Mouse (Mus musculus) hindbrain, postnatal 0 days (tissue): ENCODE results near the gene Arhgap15. TPM values are rescaled to one million over a fixed set of nuclear protein-coding genes. Genes with fewer than 3 reads are reported as not detected.
A peak's percentile ranks its signal among the peaks of the same experiment; 100 is the strongest.

Experiments
- ATAC-seq: fragments of 200-750 bp; cut with Nextera tagmentation; 2 replicates; pipeline ENCODE4 v1.8.0; 2017; ENCODE audit warnings: mild to moderate bottlenecking, moderate TSS enrichment, moderate library complexity
- DNase-seq: peaks from one replicate; pipeline ENCODE4 v3.0.0-alpha.2; 2015; ENCODE audit warnings: low spot score
- H3K27ac ChIP-seq: fragments of 300-500 bp; sonication (generic); 2 replicates; pipeline ENCODE4 v1.5.1; 2014; ENCODE audit warnings: mild to moderate bottlenecking
- H3K27me3 ChIP-seq: fragments of 300-500 bp; sonication (generic); 2 replicates; pipeline ENCODE4 v1.6.1; 2014; ENCODE audit warnings: low read length, mixed read lengths; ENCODE audit not compliant: insufficient read depth
- H3K36me3 ChIP-seq: fragments of 300-500 bp; sonication (generic); 2 replicates; pipeline ENCODE4 v1.6.1; 2014; ENCODE audit warnings: low read length, mixed read lengths; ENCODE audit not compliant: insufficient read depth
- H3K4me1 ChIP-seq: fragments of 300-500 bp; sonication (generic); 2 replicates; pipeline ENCODE4 v1.6.1; 2014; ENCODE audit warnings: antibody characterized with exemption, low read length, mixed read lengths; ENCODE audit not compliant: insufficient read depth
- H3K4me2 ChIP-seq: fragments of 300-500 bp; sonication (generic); 2 replicates; pipeline ENCODE4 v1.6.1; 2014; ENCODE audit warnings: low read depth, mild to moderate bottlenecking, low read length, moderate library complexity, mixed read lengths
- H3K4me3 ChIP-seq: fragments of 300-500 bp; sonication (generic); 2 replicates; pipeline ENCODE4 v1.5.1; 2014; ENCODE audit warnings: low read length
- H3K9ac ChIP-seq: fragments of 300-500 bp; sonication (generic); replicated peaks from 2 replicates; pipeline ENCODE4 v1.6.1; 2014; ENCODE audit warnings: mild to moderate bottlenecking, low read length, moderate library complexity, mixed read lengths
- H3K9me3 ChIP-seq: fragments of 300-500 bp; sonication (generic); 2 replicates; pipeline ENCODE4 v1.6.1; 2016; ENCODE audit warnings: low read length, mixed read lengths
- CTCF ChIP-seq: IDR thresholded peaks from 2 replicates; pipeline ENCODE4 v1.5.1; 2016; ENCODE audit warnings: antibody characterized with exemption, control low read depth, low read depth
- WGBS: fragments of 180-500 bp; shearing (Covaris S2); extraction: QIAGEN DNeasy Blood & Tissue Kit; methylation state at CpG from one replicate; pipeline ENCODE4 v1.1.7; 2014; 5-methylcytosine and 5-hydroxymethylcytosine counted together
- polyA plus RNA-seq: library from polyadenylated mRNA; unstranded; fragments of >200 nt; fragmentation: Nextera tagmentation; extraction: Ambion mirVana; gene quantifications from 2 replicates; pipeline ENCODE4 v1.2.1, GENCODE M21; 2015
- total RNA-seq: library from RNA; depleted of rRNA; stranded (reverse); fragments of >200 nt; gene quantifications from 2 replicates; pipeline ENCODE4 v1.2.3, GENCODE M21; 2014

Gene Arhgap15
- total and polyA plus RNA-seq, 2 experiments from 2014 or later, result 2.0 to 4.0 TPM

GRCm38 (mm10) chr2:44299909-44300308 lies 551.3 kb downstream of the Arhgap15 start:
- no peak for ATAC-seq
- TF ChIP-seq CTCF, result no peak
- H3K4me2 ChIP-seq, result no peak overlapping the region; the same call in 1 of the 2 replicates
- 27% methylated on average over 5 of the region's 5 CpGs for WGBS
- no peaks in the 10 kb centered on the region for H3K4me1 ChIP-seq
- DNase-seq, result peak; percentile 23
- H3K27me3 ChIP-seq, result no peaks in the 10 kb centered on the region
- H3K4me3 ChIP-seq, result no peak overlapping the region
- no peaks in the 10 kb centered on the region for H3K9me3 ChIP-seq
- no peak overlapping the region for H3K9ac ChIP-seq
- H3K27ac ChIP-seq, result no peak overlapping the region
- H3K36me3 ChIP-seq, result no peaks in the 10 kb centered on the region

- no peak for DNase-seq
- TF ChIP-seq CTCF, result no peak
- Histone ChIP-seq H3K36me3 (no peaks in the 10 kb centered on the region), H3K4me2 (no peak overlapping the region), H3K27me3 (no peaks in the 10 kb centered on the region), H3K9me3 (no peaks in the 10 kb centered on the region), H3K4me1 (no peaks in the 10 kb centered on the region), H3K9ac (no peak overlapping the region), H3K4me3 (no peak overlapping the region), H3K27ac (no peak overlapping the region)
- no peak for ATAC-seq
- WGBS, result 64% methylated on average over 6 of the region's 6 CpGs
Measured at GRCm38 (mm10) chr2:44300466-44300865, 551.8 kb downstream of the Arhgap15 start.

- WGBS, result 18% methylated on average over 9 of the region's 9 CpGs
- no peak for TF ChIP-seq CTCF
- Histone ChIP-seq H3K4me2 (peak overlapping the region; percentile 40), H3K27me3 (no peaks in the 10 kb centered on the region), H3K27ac (no peak overlapping the region), H3K4me1 (no peaks in the 10 kb centered on the region), H3K4me3 (no peak overlapping the region), H3K36me3 (no peaks in the 10 kb centered on the region), H3K9ac (no peak overlapping the region), H3K9me3 (no peaks in the 10 kb centered on the region)
- peak; percentile 53; the same call in 1 of the 2 replicates for ATAC-seq
- DNase-seq, result peak; percentile 44
Measured at GRCm38 (mm10) chr2:44304261-44304970, 555.8 kb downstream of the Arhgap15 start.

- H3K9me3 ChIP-seq, result no peaks in the 10 kb centered on the region
- H3K27me3 ChIP-seq, result no peaks in the 10 kb centered on the region
- H3K27ac ChIP-seq, result no peak overlapping the region
- H3K36me3 ChIP-seq, result no peaks in the 10 kb centered on the region
- H3K4me2 ChIP-seq, result peak overlapping the region; percentile 40
- ATAC-seq, result peak; percentile 68
- no peak for TF ChIP-seq CTCF
- H3K4me1 ChIP-seq, result no peaks in the 10 kb centered on the region
- no peak overlapping the region for H3K4me3 ChIP-seq
- H3K9ac ChIP-seq, result no peak overlapping the region
- 27% methylated on average over 17 of the region's 17 CpGs for WGBS
- peak; percentile 55 for DNase-seq
Measured at GRCm38 (mm10) chr2:44304971-44305808, 556.6 kb downstream of the Arhgap15 start.

- Histone ChIP-seq H3K9me3 (no peaks in the 10 kb centered on the region), H3K4me3 (no peak overlapping the region), H3K9ac (no peak overlapping the region), H3K27ac (no peak overlapping the region), H3K4me1 (no peaks in the 10 kb centered on the region), H3K27me3 (no peaks in the 10 kb centered on the region), H3K36me3 (no peaks in the 10 kb centered on the region), H3K4me2 (no peak overlapping the region)
- ATAC-seq, result no peak
- WGBS, result 45% methylated on average over 2 of the region's 2 CpGs
- TF ChIP-seq CTCF, result peak; percentile 16; the same call in 1 of the 2 replicates
- peak; percentile 8 for DNase-seq
Measured at GRCm38 (mm10) chr2:44306137-44306536, 557.5 kb downstream of the Arhgap15 start.

- DNase-seq (no peak), ATAC-seq (no peak)
- TF ChIP-seq CTCF, result no peak
- no peak overlapping the region for H3K9ac ChIP-seq
- no peak overlapping the region for H3K27ac ChIP-seq
- no peaks in the 10 kb centered on the region for H3K36me3 ChIP-seq
- H3K4me2 ChIP-seq, result no peak overlapping the region
- no peaks in the 10 kb centered on the region for H3K4me1 ChIP-seq
- H3K4me3 ChIP-seq, result no peak overlapping the region
- H3K9me3 ChIP-seq, result no peaks in the 10 kb centered on the region
- WGBS, result 94% methylated on average over 3 of the region's 3 CpGs
- no peaks in the 10 kb centered on the region for H3K27me3 ChIP-seq
Measured at GRCm38 (mm10) chr2:44309124-44309523, 560.5 kb downstream of the Arhgap15 start.
